Mouse (Mus musculus) limb, embryonic 15.5 days (tissue): Measurements from ENCODE around the gene Tnfrsf22. TPM values are rescaled to one million over a fixed set of nuclear protein-coding genes. Genes with fewer than 3 reads are reported as not detected.
"Not testable (repeated sequence)": the region's sequence is repeated elsewhere in the genome, so short reads cannot be mapped to it uniquely, and the experiment has no call there.

Experiments
- ATAC-seq: fragments of 200-750 bp; cut with Nextera tagmentation; 2 replicates; pipeline ENCODE4 v1.8.0; 2017; ENCODE audit warnings: low read depth, moderate TSS enrichment; ENCODE audit not compliant: insufficient number of reproducible peaks, low FRiP score, low TSS enrichment
- H3K27ac ChIP-seq: fragments of 300-500 bp; sonication (generic); 2 replicates; pipeline ENCODE4 v1.5.1; 2015; ENCODE audit warnings: moderate library complexity, mild to moderate bottlenecking, inconsistent platforms
- H3K27me3 ChIP-seq: fragments of 300-500 bp; sonication (generic); 2 replicates; pipeline ENCODE4 v1.6.1; 2015; ENCODE audit warnings: inconsistent platforms
- H3K36me3 ChIP-seq: fragments of 300-500 bp; sonication (generic); 2 replicates; pipeline ENCODE4 v1.6.1; 2015; ENCODE audit warnings: inconsistent platforms
- H3K4me1 ChIP-seq: fragments of 300-500 bp; sonication (generic); 2 replicates; pipeline ENCODE4 v1.6.1; 2015; ENCODE audit warnings: inconsistent platforms
- H3K4me2 ChIP-seq: fragments of 300-500 bp; sonication (generic); 2 replicates; pipeline ENCODE4 v1.6.1; 2015; ENCODE audit warnings: mild to moderate bottlenecking, inconsistent platforms
- H3K4me3 ChIP-seq: fragments of 300-500 bp; sonication (generic); 2 replicates; pipeline ENCODE4 v1.5.1; 2015; ENCODE audit warnings: mild to moderate bottlenecking, inconsistent platforms
- H3K9ac ChIP-seq: fragments of 300-500 bp; sonication (generic); 2 replicates; pipeline ENCODE4 v1.6.1; 2015; ENCODE audit warnings: inconsistent platforms
- H3K9me3 ChIP-seq: fragments of 300-500 bp; sonication (generic); 2 replicates; pipeline ENCODE4 v1.6.1; 2016; ENCODE audit warnings: inconsistent platforms
- WGBS: fragments of 180-500 bp; shearing (Covaris S2); methylation state at CpG from one replicate; pipeline ENCODE4 v1.1.7; 2015; 5-methylcytosine and 5-hydroxymethylcytosine counted together
- polyA plus RNA-seq: library from polyadenylated mRNA; unstranded; fragments of >200 nt; fragmentation: Nextera tagmentation; extraction: Ambion mirVana; gene quantifications from 2 replicates; pipeline ENCODE4 v1.2.1, GENCODE M21; 2015

The Tnfrsf22 gene
- polyA plus RNA-seq, 1 experiment from 2014 or later = 9.2 TPM

DNA sequence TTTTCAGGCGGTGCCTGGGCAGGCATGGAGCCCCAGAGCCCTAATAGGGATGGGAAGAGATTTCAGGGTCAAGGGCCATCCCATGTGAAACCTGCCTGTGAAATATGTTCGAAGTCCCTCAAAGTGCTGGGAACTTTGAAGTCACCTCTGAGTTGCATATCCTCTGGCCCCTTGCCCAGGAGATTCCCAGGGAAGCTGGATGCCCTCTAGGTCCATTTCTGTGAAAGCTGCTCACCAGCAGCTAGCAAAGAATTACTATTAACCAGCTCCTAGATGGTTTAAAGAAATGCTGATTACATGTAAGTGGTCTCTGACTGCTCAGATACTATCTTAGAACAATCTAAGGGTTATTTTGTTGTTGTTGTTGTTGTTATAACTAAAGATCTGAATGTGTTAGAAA lies 35.1 kb upstream of the Tnfrsf22 start:
- not testable (repeated sequence) for H3K9ac ChIP-seq, ATAC-seq, H3K4me1 ChIP-seq, H3K27ac ChIP-seq, H3K4me3 ChIP-seq, H3K27me3 ChIP-seq, H3K9me3 ChIP-seq, H3K4me2 ChIP-seq
- peaks cover 22% of the 10 kb centered on the region for H3K36me3 ChIP-seq
- WGBS = 85% methylated on average over 1 of the region's 2 CpGs

DNA sequence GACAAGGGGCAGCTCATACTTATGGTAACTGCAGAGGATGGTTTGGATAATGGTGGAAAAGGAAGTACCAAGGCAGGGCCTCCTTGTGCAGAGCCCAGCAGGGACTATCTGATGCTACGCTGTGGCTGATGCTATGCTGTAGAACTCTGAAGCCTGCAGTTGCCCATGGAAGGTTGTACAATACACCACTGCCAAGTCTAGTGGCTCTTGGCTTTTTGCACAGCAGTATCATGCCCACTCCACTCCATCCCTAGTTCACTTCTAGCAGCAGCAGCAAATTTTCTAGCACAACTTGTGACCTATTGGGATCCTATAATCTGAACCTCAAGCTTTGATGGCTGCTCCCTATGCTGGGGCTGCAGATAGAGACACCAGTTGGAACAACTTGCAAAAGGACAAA lies 32.1 kb upstream of the Tnfrsf22 start:
- peaks cover 4% of the 10 kb centered on the region; the same call in 1 of the 2 replicates for H3K4me1 ChIP-seq
- 100% methylated on average over 1 of the region's 1 CpGs for WGBS
- ATAC-seq = no peak
- no peaks in the 10 kb centered on the region for H3K36me3 ChIP-seq
- no peak overlapping the region for H3K4me2 ChIP-seq
- no peak overlapping the region for H3K4me3 ChIP-seq
- H3K9me3 ChIP-seq = no peaks in the 10 kb centered on the region
- no peaks in the 10 kb centered on the region for H3K27me3 ChIP-seq
- no peak overlapping the region for H3K9ac ChIP-seq
- H3K27ac ChIP-seq = no peak overlapping the region

DNA sequence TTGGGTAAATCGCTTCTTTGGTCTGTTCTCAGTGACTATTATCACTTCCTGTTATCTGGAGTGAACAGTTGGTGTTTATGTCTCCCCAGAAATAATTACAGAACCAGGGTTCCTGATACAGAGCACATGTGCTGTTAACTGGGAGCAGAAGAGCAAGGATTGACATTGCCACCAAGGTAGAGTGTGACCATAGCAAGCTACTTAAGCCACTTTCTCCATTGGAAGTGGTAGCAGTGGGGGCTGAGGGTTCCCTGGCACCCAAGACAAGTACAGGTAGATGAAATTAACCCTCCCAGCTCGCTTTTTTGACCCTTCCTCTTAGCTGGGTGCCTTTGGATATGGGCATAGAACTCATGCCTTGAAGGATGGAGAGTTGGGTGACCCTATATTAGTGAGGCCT lies 31.4 kb upstream of the Tnfrsf22 start:
- WGBS = 57% methylated on average over 2 of the region's 2 CpGs
- not testable (repeated sequence) for H3K27me3 ChIP-seq, ATAC-seq, H3K4me3 ChIP-seq, H3K4me1 ChIP-seq, H3K9ac ChIP-seq, H3K36me3 ChIP-seq, H3K4me2 ChIP-seq, H3K9me3 ChIP-seq, H3K27ac ChIP-seq

DNA sequence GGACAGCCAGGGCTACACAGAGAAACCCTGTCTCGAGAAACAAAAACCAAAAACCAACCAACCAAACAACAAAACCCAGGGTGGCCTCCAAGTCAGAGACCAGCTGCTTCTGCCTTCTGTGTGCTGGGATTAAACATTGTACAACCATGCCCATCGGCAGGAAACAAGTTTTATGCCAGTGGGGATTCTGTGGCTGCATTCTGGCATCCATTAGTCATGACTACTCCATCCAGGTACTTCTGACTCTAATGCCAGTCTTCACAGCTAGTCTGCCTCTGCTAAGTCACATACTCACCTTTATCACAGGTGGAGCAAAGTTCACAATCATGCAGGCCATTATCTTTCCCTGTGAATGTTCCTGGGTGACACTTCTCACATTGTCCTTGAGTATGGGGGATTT lies 30.2 kb upstream of the Tnfrsf22 start:
- not testable (repeated sequence) for H3K27me3 ChIP-seq, H3K9ac ChIP-seq, H3K9me3 ChIP-seq, H3K4me3 ChIP-seq, H3K27ac ChIP-seq, H3K36me3 ChIP-seq, H3K4me2 ChIP-seq, ATAC-seq, H3K4me1 ChIP-seq
- WGBS = 77% methylated on average over 2 of the region's 2 CpGs

DNA sequence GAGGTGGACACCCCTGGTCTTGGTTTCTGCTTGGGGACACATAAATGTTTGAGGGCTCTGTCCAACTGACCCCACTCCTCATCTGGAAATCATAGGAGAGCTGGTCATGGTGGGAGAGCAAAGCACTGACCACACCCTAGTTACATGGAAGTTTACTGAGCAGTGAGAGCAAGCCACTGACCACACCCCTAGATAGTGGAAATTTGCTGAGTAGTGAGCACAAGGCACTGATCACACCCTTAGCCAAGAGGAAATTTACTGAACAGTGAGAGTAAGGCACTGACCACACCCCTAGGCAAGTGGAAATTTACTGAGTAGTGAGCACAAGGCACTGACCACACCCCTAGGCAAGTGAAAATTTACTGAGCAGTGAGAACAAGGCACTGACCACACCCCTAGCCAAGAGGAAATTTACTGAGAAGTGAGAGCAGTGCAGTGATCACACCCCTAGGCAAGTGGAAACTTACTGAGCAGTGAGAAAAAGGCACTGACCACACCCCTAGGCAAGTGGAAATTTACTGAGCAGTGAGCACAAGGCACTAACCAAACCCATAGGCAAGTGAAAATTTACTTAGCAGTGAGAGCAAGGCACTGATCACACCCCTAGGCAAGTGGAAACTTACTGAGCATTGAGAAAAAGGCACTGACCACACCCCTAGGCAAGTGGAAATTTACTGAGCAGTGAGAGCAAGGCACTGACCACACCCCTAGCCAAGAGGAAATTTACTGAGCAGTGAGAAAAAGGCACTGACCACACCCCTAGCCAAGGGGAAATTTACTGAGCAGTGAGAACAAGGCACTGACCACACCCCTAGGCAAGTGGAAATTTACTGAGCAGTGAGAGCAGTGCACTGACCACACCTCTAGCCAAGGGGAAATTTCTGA lies 17.2 kb upstream of the Tnfrsf22 start:
- no peak overlapping the region for H3K4me3 ChIP-seq
- no peaks in the 10 kb centered on the region for H3K9me3 ChIP-seq
- H3K27me3 ChIP-seq = no peaks in the 10 kb centered on the region
- H3K4me2 ChIP-seq = no peak overlapping the region
- no peaks in the 10 kb centered on the region for H3K36me3 ChIP-seq
- H3K27ac ChIP-seq = no peak overlapping the region
- ATAC-seq = no peak
- H3K9ac ChIP-seq = no peak overlapping the region
- H3K4me1 ChIP-seq = no peaks in the 10 kb centered on the region

DNA sequence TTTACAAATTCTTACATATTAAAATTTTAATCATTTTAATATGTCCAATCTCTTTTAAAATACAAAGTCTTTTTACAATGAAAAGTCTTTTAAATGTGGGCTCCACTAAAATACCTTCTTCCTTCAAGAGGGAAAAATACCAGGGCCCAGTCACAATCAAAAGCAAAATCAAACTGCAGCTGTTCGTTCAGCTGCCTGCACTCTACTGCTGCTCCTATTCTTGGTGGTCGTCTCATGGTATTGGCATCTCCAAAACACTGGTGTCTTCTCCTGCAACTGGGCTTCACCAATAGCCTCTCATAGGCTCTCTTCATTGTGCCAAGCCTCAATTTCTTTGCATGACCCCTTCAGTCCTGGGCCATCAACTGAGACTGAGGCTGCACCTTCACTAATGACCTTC lies 14.0 kb upstream of the Tnfrsf22 start:
- Histone ChIP-seq H3K9me3 (no peaks in the 10 kb centered on the region), H3K4me1 (no peaks in the 10 kb centered on the region), H3K4me3 (no peak overlapping the region), H3K4me2 (no peak overlapping the region), H3K27ac (no peak overlapping the region), H3K36me3 (no peaks in the 10 kb centered on the region), H3K9ac (no peak overlapping the region), H3K27me3 (no peaks in the 10 kb centered on the region)
- ATAC-seq = no peak
- 70% methylated on average over 2 of the region's 2 CpGs for WGBS

DNA sequence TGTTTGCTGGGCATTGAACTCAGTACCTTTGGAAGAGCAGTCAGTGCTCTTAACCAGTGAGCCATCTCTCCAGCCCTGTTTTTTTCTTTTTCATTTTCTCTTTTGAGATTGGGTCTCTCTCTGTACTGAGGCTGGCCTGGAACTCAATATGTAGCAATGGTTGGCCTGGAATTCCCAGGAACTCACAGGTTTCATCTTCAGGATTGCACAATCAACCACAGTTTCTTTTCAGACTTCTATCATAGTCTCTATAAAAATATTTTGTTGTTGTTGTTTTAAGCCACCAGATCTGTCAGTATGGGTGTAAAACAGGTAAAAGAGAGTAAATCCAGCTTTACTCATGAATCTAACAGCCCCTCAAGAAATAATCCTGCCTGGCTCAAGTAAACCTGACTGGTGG lies 11.3 kb upstream of the Tnfrsf22 start:
- ATAC-seq = no peak
- Histone ChIP-seq H3K4me3 (no peak overlapping the region), H3K27ac (no peak overlapping the region), H3K4me2 (no peak overlapping the region), H3K9me3 (no peaks in the 10 kb centered on the region), H3K36me3 (no peaks in the 10 kb centered on the region), H3K27me3 (no peaks in the 10 kb centered on the region), H3K4me1 (no peaks in the 10 kb centered on the region), H3K9ac (no peak overlapping the region)

DNA sequence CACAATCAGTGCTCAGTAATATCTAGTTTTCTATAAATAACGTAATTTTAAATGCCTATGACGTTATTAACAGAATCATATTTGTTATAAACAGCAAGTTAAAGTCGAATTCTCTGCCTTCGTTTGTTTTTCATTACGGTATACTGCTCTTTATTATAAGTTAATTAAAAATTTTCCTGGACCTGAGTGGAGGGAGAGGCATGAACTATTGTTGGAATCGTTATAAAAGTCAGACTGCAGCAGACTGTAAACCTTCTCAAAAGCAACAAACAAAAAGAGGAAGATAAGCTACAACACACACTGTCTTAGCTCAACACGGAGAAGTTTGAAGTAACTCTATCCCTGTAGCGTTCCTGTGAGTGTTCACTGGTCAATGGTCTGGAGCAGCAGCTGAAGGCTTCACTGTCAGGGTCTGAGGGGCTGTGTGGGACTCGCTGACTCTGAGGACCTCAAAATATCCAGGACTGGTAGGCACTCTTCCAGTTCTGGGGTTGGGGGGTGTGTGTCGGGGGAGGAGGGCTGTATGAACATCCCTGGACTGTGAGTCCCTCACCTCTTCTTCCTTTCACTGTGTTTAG lies 397 bp upstream of the Tnfrsf22 start:
- not testable (repeated sequence) for H3K27me3 ChIP-seq, H3K9ac ChIP-seq, H3K9me3 ChIP-seq, ATAC-seq, H3K4me1 ChIP-seq, H3K36me3 ChIP-seq, H3K27ac ChIP-seq
- H3K4me2 ChIP-seq = peak overlapping the region; percentile 91; the same call in 1 of the 2 replicates
- WGBS = 54% methylated on average over 10 of the region's 10 CpGs
- H3K4me3 ChIP-seq = peak overlapping the region; percentile 64

DNA sequence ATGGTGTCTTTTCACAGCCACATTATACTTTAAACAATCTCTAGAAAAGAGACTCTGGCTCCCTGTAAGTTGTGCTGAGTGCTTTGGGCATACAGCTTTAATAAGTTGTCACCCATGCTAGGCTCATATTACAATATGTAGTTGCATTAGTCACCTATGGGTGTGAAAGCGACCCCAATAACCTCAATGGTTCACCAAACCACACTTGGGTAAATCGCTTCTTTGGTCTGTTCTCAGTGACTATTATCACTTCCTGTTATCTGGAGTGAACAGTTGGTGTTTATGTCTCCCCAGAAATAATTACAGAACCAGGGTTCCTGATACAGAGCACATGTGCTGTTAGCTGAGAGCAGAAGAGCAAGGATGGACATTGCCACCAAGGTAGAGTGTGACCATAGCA lies 5.5 kb downstream of the Tnfrsf22 start:
- WGBS = 89% methylated on average over 2 of the region's 2 CpGs
- H3K36me3 ChIP-seq, H3K4me3 ChIP-seq, H3K27ac ChIP-seq, ATAC-seq, H3K4me2 ChIP-seq, H3K9me3 ChIP-seq, H3K9ac ChIP-seq, H3K27me3 ChIP-seq, H3K4me1 ChIP-seq: not testable (repeated sequence)

DNA sequence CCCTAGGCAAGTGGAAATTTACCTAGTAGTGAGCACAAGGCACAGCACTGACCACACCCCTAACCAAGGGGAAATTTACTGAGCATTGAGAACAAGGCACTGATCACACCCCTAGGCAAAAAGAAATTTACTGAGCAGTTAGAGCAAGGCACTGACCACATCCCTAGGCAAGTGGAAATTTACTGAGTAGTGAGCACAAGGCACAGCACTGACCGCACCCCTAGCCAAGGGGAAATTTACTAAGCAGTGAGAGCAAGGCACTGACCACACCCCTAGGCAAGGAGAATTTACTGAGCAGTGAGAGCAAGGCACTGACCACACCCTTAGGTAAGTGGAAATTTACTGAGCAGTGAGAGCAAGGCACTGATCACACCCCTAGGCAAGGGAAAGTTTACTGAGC lies 12.8 kb downstream of the Tnfrsf22 start:
- Histone ChIP-seq H3K4me3 (no peak overlapping the region), H3K27me3 (no peaks in the 10 kb centered on the region), H3K9ac (no peak overlapping the region), H3K9me3 (no peaks in the 10 kb centered on the region), H3K27ac (no peak overlapping the region), H3K4me2 (no peak overlapping the region), H3K36me3 (peaks cover 8% of the 10 kb centered on the region; the same call in 1 of the 2 replicates), H3K4me1 (no peaks in the 10 kb centered on the region)
- 93% methylated on average over 1 of the region's 1 CpGs for WGBS
- no peak for ATAC-seq

DNA sequence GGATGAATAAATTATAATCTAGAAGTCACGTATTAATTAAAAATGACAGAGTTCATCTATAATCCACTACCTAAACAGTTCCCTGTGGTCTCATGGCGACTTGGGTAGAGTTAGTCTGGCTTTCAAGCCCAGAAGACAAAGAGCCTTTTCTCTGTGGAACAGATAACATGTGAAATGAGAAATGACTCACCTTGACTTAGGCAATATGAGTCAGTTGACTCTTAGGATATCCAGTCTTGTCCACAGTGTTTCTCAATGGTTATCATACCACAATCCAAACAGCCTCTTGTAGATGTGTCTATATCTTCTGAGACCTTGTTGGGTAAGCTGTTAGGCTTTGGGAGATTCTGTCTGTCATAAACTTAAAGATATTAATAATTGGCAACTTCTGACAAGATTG lies 18.0 kb downstream of the Tnfrsf22 start:
- Histone ChIP-seq H3K4me3 (no peak overlapping the region), H3K9ac (no peak overlapping the region), H3K36me3 (no peaks in the 10 kb centered on the region), H3K27me3 (no peaks in the 10 kb centered on the region), H3K27ac (no peak overlapping the region), H3K4me1 (no peaks in the 10 kb centered on the region), H3K4me2 (no peak overlapping the region), H3K9me3 (no peaks in the 10 kb centered on the region)
- ATAC-seq = no peak
- WGBS = 62% methylated on average over 2 of the region's 2 CpGs

DNA sequence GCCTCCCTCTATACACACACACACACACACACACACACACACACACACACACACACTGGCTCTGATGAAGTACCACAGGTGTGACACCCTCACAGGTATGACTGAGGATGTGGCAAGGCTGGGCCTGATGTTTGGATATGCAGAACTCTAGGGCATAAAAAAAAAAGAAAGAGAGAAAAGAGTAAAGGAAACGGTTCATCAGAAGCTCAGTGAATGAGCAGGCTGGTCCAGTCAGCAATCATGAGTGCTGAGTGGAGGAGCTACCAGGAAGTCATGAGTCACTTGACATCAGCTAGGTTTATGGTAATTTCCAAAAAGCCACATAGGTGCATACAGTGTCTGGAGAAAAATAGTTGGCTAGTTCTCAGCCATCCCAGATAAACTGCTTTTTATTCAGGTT lies 20.0 kb downstream of the Tnfrsf22 start:
- no peak overlapping the region for H3K27ac ChIP-seq
- no peak for ATAC-seq

More for the DNA sequence above, 20.0 kb downstream of the Tnfrsf22 start:
- Histone ChIP-seq H3K27me3 (no peaks in the 10 kb centered on the region), H3K4me2 (no peak overlapping the region), H3K9ac (no peak overlapping the region), H3K9me3 (no peaks in the 10 kb centered on the region), H3K4me3 (no peak overlapping the region), H3K4me1 (no peaks in the 10 kb centered on the region), H3K36me3 (no peaks in the 10 kb centered on the region)
- 53% methylated on average over 1 of the region's 1 CpGs for WGBS
